Mouse (Mus musculus) forelimb bud, embryonic 11.5 days (tissue): ENCODE results near the gene Olfr980.
"Not testable (repeated sequence)": the region's sequence is repeated elsewhere in the genome, so short reads cannot be mapped to it uniquely, and the experiment has no call there.

Experiments
- DNase-seq: peaks from one replicate; pipeline ENCODE4 v3.0.0-alpha.2; 2012; ENCODE audit warnings: low read depth, low spot score

Olfr980 gene

GRCm38 (mm10) chr9:40009482-40009881 lies at the start of gene Olfr980:
Gene Olfr980 (minus strand): TSS chr9:40009582.
- DNase-seq = no peak

- DNase-seq = no peak
Observed at GRCm38 (mm10) chr9:40050138-40050537, 40.8 kb upstream of the Olfr980 start.

DNA sequence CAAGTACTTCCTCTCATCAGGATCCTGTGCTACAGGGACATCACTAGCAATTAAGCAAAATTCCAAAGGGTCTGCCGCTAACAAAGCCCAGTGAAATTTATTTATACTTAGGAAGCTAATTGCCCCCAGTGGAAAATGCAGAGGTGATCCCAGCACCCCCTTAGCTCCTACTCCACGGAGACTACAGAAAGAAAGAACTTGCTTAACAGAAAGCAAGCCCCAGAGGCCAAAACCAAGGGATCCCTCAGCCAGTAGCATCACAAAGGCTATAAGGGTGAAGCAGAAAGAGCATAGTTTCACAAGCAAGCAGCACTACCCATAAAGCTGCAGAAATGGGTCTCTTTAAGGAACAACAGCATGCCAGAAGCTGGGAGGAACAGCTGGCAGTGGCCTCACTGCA lies 11.8 kb upstream of the Olfr980 start, which contains the start of gene Olfr981:
TSS of gene Olfr981 (plus strand) at position 301 of the 400 bp plus-strand sequence.
- no peak for DNase-seq

- no peak for DNase-seq
Observed at GRCm38 (mm10) chr9:40003365-40003764, 6.0 kb downstream of the Olfr980 start, which contains the start of gene Olfr979. Gene Olfr979 (minus strand): TSS chr9:40003465.

DNA sequence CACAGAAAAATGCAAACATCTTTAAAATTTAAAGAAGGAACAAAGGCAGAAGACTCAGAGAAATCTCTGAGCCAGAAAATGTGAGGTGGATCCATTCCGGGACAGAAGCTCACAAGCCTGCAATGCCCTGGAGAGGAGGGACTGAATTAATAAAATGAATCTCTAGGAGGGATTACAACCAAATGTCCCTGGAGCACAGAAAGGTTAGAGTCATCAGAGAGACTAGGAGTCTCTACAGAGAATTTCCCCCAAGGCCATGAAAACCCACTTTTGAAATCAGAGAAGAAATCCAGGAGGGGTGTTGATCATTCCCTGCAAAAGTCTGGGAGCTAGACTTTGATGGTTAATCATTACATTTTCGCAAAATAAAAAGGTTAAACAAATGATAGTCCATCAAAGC lies 17.6 kb downstream of the Olfr980 start, which contains the start of gene Olfr978:
TSS of gene Olfr978 (plus strand) at position 301 of the 400 bp plus-strand sequence.
- no peak for DNase-seq

GRCm38 (mm10) chr9:39976581-39977145 lies 32.7 kb downstream of the Olfr980 start:
- not testable (repeated sequence) for DNase-seq

DNA sequence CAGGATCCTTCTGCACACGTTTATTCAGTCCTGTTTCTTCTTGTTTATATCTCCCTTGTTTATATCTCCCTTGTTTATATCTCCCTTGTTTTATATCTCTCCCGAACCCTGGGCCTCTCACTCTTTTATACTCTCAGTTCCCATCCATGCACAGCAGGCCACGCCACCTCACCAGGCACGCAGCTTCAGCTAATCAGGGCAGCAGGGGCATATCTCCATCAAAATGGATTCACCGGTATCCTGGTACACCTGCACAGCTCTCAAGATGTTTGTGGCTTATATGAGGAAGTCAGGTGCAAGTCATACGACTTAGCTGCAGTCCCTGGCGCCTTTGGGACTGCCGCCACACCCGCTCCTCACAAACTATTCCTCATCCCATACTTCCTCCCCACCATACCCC lies 48.3 kb downstream of the Olfr980 start, which contains the start of gene Olfr976:
TSS of gene Olfr976 (minus strand) at position 101 of the 400 bp plus-strand sequence.
- DNase-seq = not testable (repeated sequence)
